Comparison of ENCODE assay signal across 18 mouse cellular contexts in the genomic region with DNA sequence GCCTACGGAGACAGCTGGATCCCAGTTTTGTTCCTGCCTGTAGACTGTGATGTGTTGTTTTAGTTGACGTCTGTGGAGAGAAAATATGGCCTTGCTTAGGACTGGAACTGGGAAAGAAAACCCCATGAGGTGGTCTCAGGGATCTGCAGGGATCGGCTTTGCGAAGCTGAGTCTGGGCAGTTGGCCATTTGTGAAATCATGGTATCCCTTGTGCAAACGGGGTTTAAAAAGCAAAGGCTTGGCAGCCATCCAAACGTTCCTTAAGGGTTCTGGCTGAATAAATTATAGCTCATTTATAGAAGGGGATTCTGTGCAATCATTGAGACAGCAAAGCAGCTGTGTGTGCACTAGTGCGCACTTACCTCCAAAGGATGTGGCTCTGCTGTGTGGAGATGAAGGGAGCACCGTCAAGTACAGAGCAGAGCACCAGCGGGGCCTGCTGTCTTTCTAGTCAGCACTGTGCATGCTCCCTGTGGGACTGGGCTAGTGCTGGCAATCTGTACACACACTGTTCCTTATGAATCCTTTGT. TPM values are rescaled to one million over a fixed set of nuclear protein-coding genes. Genes with fewer than 3 reads are reported as not detected.
DNase-seq lines count a peak whose midpoint lies in the region; ATAC-seq and TF ChIP-seq lines count a peak whose summit lies in the region.
"Not testable (repeated sequence)": the region's sequence is repeated elsewhere in the genome, so short reads cannot be mapped to it uniquely, and the experiment has no call there.
"Had no signal": no experiment of that assay in that cellular context is flagged by ENCODE, and none has a peak within 500 bp of the region (broad histone marks: within the 10 kb centered on the region; RNA-seq: fewer than 3 reads in every experiment).

No protein-coding gene starts in this region.

- ATAC-seq in forebrain, postnatal 0 days = peak; percentile 77
- peak; percentile 48 for ATAC-seq in hindbrain, embryonic 12.5 days (ENCODE audit: low FRiP score)
- ATAC-seq in kidney, embryonic 15.5 days (replicated peaks; ENCODE audit: low FRiP score) = peak; percentile 15; the same call in 1 of the 2 replicates
- ATAC-seq in limb, embryonic 14.5 days (ENCODE audit: low FRiP score, low read depth) = peak; percentile 64
- ATAC-seq in neural tube, embryonic 14.5 days (ENCODE audit: low read depth) = peak; percentile 68

- not testable (repeated sequence) for TF ChIP-seq CTCF in forebrain, postnatal 0 days (IDR thresholded peaks at IDR 0.05; ENCODE audit: low read depth)

- not testable (repeated sequence) for H3K36me3 ChIP-seq in forebrain, postnatal 0 days (ENCODE audit: insufficient read depth); hindbrain, embryonic 12.5 days; kidney, embryonic 15.5 days; limb, embryonic 14.5 days (ENCODE audit: control insufficient read depth, insufficient read depth, low read length); neural tube, embryonic 14.5 days (ENCODE audit: control insufficient read depth, insufficient read depth, low read length)

- H3K4me2 ChIP-seq in forebrain, postnatal 0 days (ENCODE audit: low read depth); hindbrain, embryonic 12.5 days (replicated peaks); kidney, embryonic 15.5 days; limb, embryonic 14.5 days (replicated peaks; ENCODE audit: low read depth, low read length, severe bottlenecking); neural tube, embryonic 14.5 days (ENCODE audit: low read depth, low read length): not testable (repeated sequence)

- not testable (repeated sequence) for H3K9ac ChIP-seq in forebrain, postnatal 0 days; hindbrain, embryonic 12.5 days; kidney, embryonic 15.5 days; limb, embryonic 14.5 days (ENCODE audit: low read depth, low read length, severe bottlenecking); neural tube, embryonic 14.5 days (replicated peaks; ENCODE audit: low read depth, low read length)

- H3K27me3 ChIP-seq in forebrain, postnatal 0 days (ENCODE audit: insufficient read depth, low read length); hindbrain, embryonic 12.5 days; kidney, embryonic 15.5 days; limb, embryonic 14.5 days (ENCODE audit: control insufficient read depth, insufficient read depth, low read length); neural tube, embryonic 14.5 days (ENCODE audit: control insufficient read depth, insufficient read depth, low read length): not testable (repeated sequence)

- TF ChIP-seq POLR2A in limb, embryonic 14.5 days (IDR thresholded peaks at IDR 0.05; ENCODE audit: borderline replicate concordance, extremely low read depth, insufficient read depth, insufficient read length) = not testable (repeated sequence)

- not testable (repeated sequence) for H3K4me3 ChIP-seq in forebrain, postnatal 0 days (ENCODE audit: low read depth, low read length); hindbrain, embryonic 12.5 days; kidney, embryonic 15.5 days (replicated peaks); limb, embryonic 14.5 days (replicated peaks; ENCODE audit: low read length); neural tube, embryonic 14.5 days (ENCODE audit: low read depth, low read length)

- H3K9me3 ChIP-seq in forebrain, postnatal 0 days (ENCODE audit: low read length) = peaks cover 24% of the 10 kb centered on the region
- H3K9me3 ChIP-seq in hindbrain, embryonic 12.5 days (replicated peaks) = peaks cover 50% of the 10 kb centered on the region
- peaks cover 40% of the 10 kb centered on the region for H3K9me3 ChIP-seq in kidney, embryonic 15.5 days (replicated peaks)
- H3K9me3 ChIP-seq in limb, embryonic 14.5 days (ENCODE audit: control insufficient read depth, low read length) = peaks cover 13% of the 10 kb centered on the region; the same call in 1 of the 2 replicates
- H3K9me3 ChIP-seq in neural tube, embryonic 14.5 days (ENCODE audit: control insufficient read depth, low read length) = peaks cover 14% of the 10 kb centered on the region

- WGBS in forebrain, postnatal 0 days = 62% methylated on average over 8 of the region's 9 CpGs
- 82% methylated on average over 8 of the region's 9 CpGs for WGBS in hindbrain, embryonic 12.5 days
- WGBS in kidney, embryonic 15.5 days = 75% methylated on average over 8 of the region's 9 CpGs
- WGBS in limb, embryonic 14.5 days = 69% methylated on average over 8 of the region's 9 CpGs
- WGBS in neural tube, embryonic 14.5 days = 76% methylated on average over 8 of the region's 9 CpGs

- peak; percentile 24 to 27 for DNase-seq in cerebellum, postnatal 14 days
- peak; percentile 66 for DNase-seq in forebrain, postnatal 0 days
- DNase-seq in limb, embryonic 14.5 days (ENCODE audit: low spot score) = peak; percentile 74
- DNase-seq in lung, postnatal 4 days = peak; percentile 56 to 63

- H3K4me1 ChIP-seq in forebrain, postnatal 0 days (ENCODE audit: insufficient read depth); hindbrain, embryonic 12.5 days; kidney, embryonic 15.5 days; limb, embryonic 14.5 days (ENCODE audit: control insufficient read depth, insufficient read depth, low read length); neural tube, embryonic 14.5 days (ENCODE audit: control insufficient read depth, insufficient read depth, low read length): not testable (repeated sequence)

- H3K27ac ChIP-seq in forebrain, postnatal 0 days (ENCODE audit: low read depth, low read length); hindbrain, embryonic 12.5 days; kidney, embryonic 15.5 days; limb, embryonic 14.5 days (replicated peaks; ENCODE audit: low read depth, low read length); neural tube, embryonic 14.5 days (ENCODE audit: low read depth, low read length): not testable (repeated sequence)

RNA-seq across cellular contexts. Expression of a gene that starts 21.0 kb away (rescaled TPM):
- not detected in 2 replicates for total RNA-seq in forebrain, postnatal 0 days (2014; rRNA removed)
- not detected in 2 replicates for polyA plus RNA-seq in forebrain, postnatal 0 days (2015; fragmentation: Nextera tagmentation; extraction: Ambion mirVana)
- not detected in 2 replicates for polyA plus RNA-seq in hindbrain, embryonic 12.5 days (2016; fragmentation: Nextera tagmentation; extraction: Ambion mirVana)
- polyA plus RNA-seq in kidney, embryonic 15.5 days (2015; fragmentation: Nextera tagmentation; extraction: Ambion mirVana) = not detected in 2 replicates
- not detected in 2 replicates for polyA plus RNA-seq in limb, embryonic 14.5 days (2012; rRNA removed)
- not detected in 2 replicates for polyA plus RNA-seq in limb, embryonic 14.5 days (2014; fragmentation: Nextera tagmentation; extraction: Ambion mirVana)
- polyA plus RNA-seq in neural tube, embryonic 14.5 days (2014; fragmentation: Nextera tagmentation; extraction: Ambion mirVana) = not detected in 2 replicates
- total RNA-seq: adrenal gland, postnatal 4 days; common myeloid progenitor, adult 5-6 weeks; gastrocnemius, postnatal 36 days; liver, adult 2 months; MEL had no signal
- polyA plus RNA-seq: activated CD4-positive, CD25-positive, alpha-beta regulatory T cell, adult 4 months; heart, embryonic 13.5 days; intestine, postnatal 0 days; large intestine, adult 2 months; liver, adult 2 months; macrophage; thymus, postnatal 0 days had no signal

RNA-seq across cellular contexts. Expression of a gene that starts 30.1 kb away (rescaled TPM):
- not detected in 2 replicates for total RNA-seq in forebrain, postnatal 0 days (2014; rRNA removed)
- not detected in 2 replicates for polyA plus RNA-seq in forebrain, postnatal 0 days (2015; fragmentation: Nextera tagmentation; extraction: Ambion mirVana)
- polyA plus RNA-seq in hindbrain, embryonic 12.5 days (2016; fragmentation: Nextera tagmentation; extraction: Ambion mirVana) = not detected in 2 replicates
- polyA plus RNA-seq in kidney, embryonic 15.5 days (2015; fragmentation: Nextera tagmentation; extraction: Ambion mirVana) = not detected in 2 replicates
- polyA plus RNA-seq in limb, embryonic 14.5 days (2012; rRNA removed) = not detected in 2 replicates
- polyA plus RNA-seq in limb, embryonic 14.5 days (2014; fragmentation: Nextera tagmentation; extraction: Ambion mirVana) = not detected in 2 replicates
- not detected in 2 replicates for polyA plus RNA-seq in neural tube, embryonic 14.5 days (2014; fragmentation: Nextera tagmentation; extraction: Ambion mirVana)
- total RNA-seq: adrenal gland, postnatal 4 days; common myeloid progenitor, adult 5-6 weeks; gastrocnemius, postnatal 36 days; liver, adult 2 months; MEL had no signal
- polyA plus RNA-seq: heart, embryonic 13.5 days; intestine, postnatal 0 days; large intestine, adult 2 months; liver, adult 2 months; macrophage; thymus, postnatal 0 days had no signal

Comparison
In these comparisons a context has a peak if more than half of its experiments do, and no peak if none do; other contexts are left out.
1. ATAC-seq: peak in every context shown above with its lines; median percentile 77 in forebrain, postnatal 0 days; 68 in neural tube, embryonic 14.5 days; 64 in limb, embryonic 14.5 days; 48 in hindbrain, embryonic 12.5 days; 15 in kidney, embryonic 15.5 days.